Mouse (Mus musculus) hindbrain, embryonic 13.5 days (tissue): ENCODE measurements around the gene Rad51b. TPM values are rescaled to one million over a fixed set of nuclear protein-coding genes. Genes with fewer than 3 reads are reported as not detected.

Experiments
- ATAC-seq: fragments of 200-750 bp; cut with Nextera tagmentation; 2 replicates; pipeline ENCODE4 v1.8.0; 2017; ENCODE audit warnings: moderate TSS enrichment; ENCODE audit not compliant: low FRiP score
- H3K27ac ChIP-seq: fragments of 300-500 bp; sonication (generic); 2 replicates; pipeline ENCODE4 v1.5.1; 2015; ENCODE audit warnings: inconsistent platforms, mild to moderate bottlenecking, moderate library complexity
- H3K27me3 ChIP-seq: fragments of 300-500 bp; sonication (generic); 2 replicates; pipeline ENCODE4 v1.6.1; 2015; ENCODE audit warnings: mild to moderate bottlenecking, inconsistent platforms
- H3K36me3 ChIP-seq: fragments of 300-500 bp; sonication (generic); 2 replicates; pipeline ENCODE4 v1.6.1; 2015; ENCODE audit warnings: mild to moderate bottlenecking, inconsistent platforms
- H3K4me1 ChIP-seq: fragments of 300-500 bp; sonication (generic); replicated peaks from 2 replicates; pipeline ENCODE4 v1.6.1; 2015; ENCODE audit warnings: inconsistent platforms
- H3K4me2 ChIP-seq: fragments of 300-500 bp; sonication (generic); 2 replicates; pipeline ENCODE4 v1.6.1; 2015; ENCODE audit warnings: inconsistent platforms, mild to moderate bottlenecking, moderate library complexity
- H3K4me3 ChIP-seq: fragments of 300-500 bp; sonication (generic); 2 replicates; pipeline ENCODE4 v1.5.1; 2015; ENCODE audit warnings: mild to moderate bottlenecking, inconsistent platforms
- H3K9ac ChIP-seq: fragments of 300-500 bp; sonication (generic); 2 replicates; pipeline ENCODE4 v1.6.1; 2015; ENCODE audit warnings: mild to moderate bottlenecking, inconsistent platforms
- H3K9me3 ChIP-seq: fragments of 300-500 bp; sonication (generic); 2 replicates; pipeline ENCODE4 v1.6.1; 2016; ENCODE audit warnings: inconsistent platforms
- WGBS: fragments of 180-500 bp; shearing (Covaris S2); methylation state at CpG from one replicate; pipeline ENCODE4 v1.1.7; 2015; 5-methylcytosine and 5-hydroxymethylcytosine counted together
- polyA plus RNA-seq: library from polyadenylated mRNA; unstranded; fragments of >200 nt; fragmentation: Nextera tagmentation; extraction: Ambion mirVana; gene quantifications from 2 replicates; pipeline ENCODE4 v1.2.1, GENCODE M21; 2015

Rad51b gene
- polyA plus RNA-seq, 1 experiment from 2014 or later: 2.4 TPM

- no peak overlapping the region for H3K4me3 ChIP-seq
- no peaks in the 10 kb centered on the region for H3K4me1 ChIP-seq
- no peaks in the 10 kb centered on the region for H3K27me3 ChIP-seq
- no peak overlapping the region for H3K27ac ChIP-seq
- no peaks in the 10 kb centered on the region for H3K9me3 ChIP-seq
- 85% methylated on average over 5 of the region's 5 CpGs for WGBS
- no peak for ATAC-seq
- no peak overlapping the region for H3K9ac ChIP-seq
- no peaks in the 10 kb centered on the region for H3K36me3 ChIP-seq
- H3K4me2 ChIP-seq: no peak overlapping the region
Observed at GRCm38 (mm10) chr12:79853901-79854490, 556.9 kb downstream of the Rad51b start.

GRCm38 (mm10) chr12:79854507-79854906 lies 557.4 kb downstream of the Rad51b start:
- WGBS: 93% methylated on average over 2 of the region's 2 CpGs

GRCm38 (mm10) chr12:79856116-79856909 lies 559.2 kb downstream of the Rad51b start:
- no peak for ATAC-seq
- Histone ChIP-seq H3K4me1 (peaks cover 12% of the 10 kb centered on the region), H3K4me2 (no peak overlapping the region), H3K4me3 (no peak overlapping the region), H3K9me3 (no peaks in the 10 kb centered on the region), H3K36me3 (no peaks in the 10 kb centered on the region), H3K27me3 (no peaks in the 10 kb centered on the region), H3K27ac (no peak overlapping the region), H3K9ac (no peak overlapping the region)
- WGBS: 89% methylated on average over 11 of the region's 11 CpGs

More at GRCm38 (mm10) chr12:79854507-79854906, 557.4 kb downstream of the Rad51b start:
- no peak for ATAC-seq
- Histone ChIP-seq H3K36me3 (no peaks in the 10 kb centered on the region), H3K4me3 (no peak overlapping the region), H3K27ac (no peak overlapping the region), H3K27me3 (no peaks in the 10 kb centered on the region), H3K4me1 (peaks cover 4% of the 10 kb centered on the region), H3K4me2 (no peak overlapping the region), H3K9ac (no peak overlapping the region), H3K9me3 (no peaks in the 10 kb centered on the region)

GRCm38 (mm10) chr12:79857704-79858103 lies 560.6 kb downstream of the Rad51b start:
- H3K27ac ChIP-seq: no peak overlapping the region
- H3K36me3 ChIP-seq: no peaks in the 10 kb centered on the region
- no peak overlapping the region for H3K4me2 ChIP-seq
- peaks cover 12% of the 10 kb centered on the region for H3K4me1 ChIP-seq
- no peak overlapping the region for H3K4me3 ChIP-seq
- WGBS: 87% methylated on average over 6 of the region's 6 CpGs
- H3K9ac ChIP-seq: no peak overlapping the region
- no peaks in the 10 kb centered on the region for H3K27me3 ChIP-seq
- no peaks in the 10 kb centered on the region for H3K9me3 ChIP-seq
- ATAC-seq: no peak

GRCm38 (mm10) chr12:79858336-79858735 lies 561.3 kb downstream of the Rad51b start:
- Histone ChIP-seq H3K27ac (no peak overlapping the region), H3K4me2 (no peak overlapping the region), H3K36me3 (no peaks in the 10 kb centered on the region), H3K4me1 (peaks cover 12% of the 10 kb centered on the region), H3K27me3 (no peaks in the 10 kb centered on the region), H3K9ac (no peak overlapping the region), H3K9me3 (no peaks in the 10 kb centered on the region), H3K4me3 (no peak overlapping the region)
- 85% methylated on average over 11 of the region's 11 CpGs for WGBS
- no peak for ATAC-seq

GRCm38 (mm10) chr12:79859354-79860247 lies 562.5 kb downstream of the Rad51b start:
- WGBS: 40% methylated on average over 14 of the region's 14 CpGs
- no peaks in the 10 kb centered on the region for H3K9me3 ChIP-seq
- H3K36me3 ChIP-seq: no peaks in the 10 kb centered on the region
- no peak overlapping the region for H3K9ac ChIP-seq
- no peak overlapping the region for H3K4me2 ChIP-seq
- H3K4me3 ChIP-seq: no peak overlapping the region
- H3K27me3 ChIP-seq: no peaks in the 10 kb centered on the region
- peaks cover 12% of the 10 kb centered on the region for H3K4me1 ChIP-seq
- H3K27ac ChIP-seq: peak overlapping the region; percentile 53
- ATAC-seq: no peak

- Histone ChIP-seq H3K27ac (peak overlapping the region; percentile 53; the same call in 1 of the 2 replicates), H3K27me3 (no peaks in the 10 kb centered on the region), H3K9me3 (no peaks in the 10 kb centered on the region), H3K9ac (no peak overlapping the region), H3K4me1 (peaks cover 12% of the 10 kb centered on the region), H3K4me3 (no peak overlapping the region), H3K4me2 (no peak overlapping the region), H3K36me3 (no peaks in the 10 kb centered on the region)
- 88% methylated on average over 2 of the region's 2 CpGs for WGBS
- ATAC-seq: no peak
Observed at GRCm38 (mm10) chr12:79860248-79860555, 563.1 kb downstream of the Rad51b start.

Other genes starting within 250 kb of the Rad51b start
- gene Pigh, start 207.6 kb upstream of the Rad51b start, polyA plus RNA-seq: 20.6 and 22.1 TPM in 2 replicates
- gene Arg2, start 166.5 kb upstream of the Rad51b start, polyA plus RNA-seq: 37.3 and 41.0 TPM in 2 replicates
- gene Vti1b, start 124.6 kb upstream of the Rad51b start, polyA plus RNA-seq: 195 and 196 TPM in 2 replicates
- gene Rdh11, start 105.0 kb upstream of the Rad51b start, polyA plus RNA-seq: 25.4 and 26.2 TPM in 2 replicates
- 0.40 and 1.1 TPM in 2 replicates for gene Rdh12, start 88.4 kb upstream of the Rad51b start, polyA plus RNA-seq
- 10.7 and 11.8 TPM in 2 replicates for gene Zfyve26, start 978 bp upstream of the Rad51b start, polyA plus RNA-seq